Mouse (Mus musculus) testis, adult 10 weeks (tissue): ENCODE measurements around the gene Dntt. TPM values are rescaled to one million over a fixed set of nuclear protein-coding genes. Genes with fewer than 3 reads are reported as not detected.

Experiments used
- polyA plus RNA-seq: library from polyadenylated mRNA; stranded (reverse); fragments of 350-450 nt; fragmentation: Illumina TruSeq; extraction: RNeasy Lipid Tissue Mini Kit (QIAGEN cat#74804); gene quantifications from one replicate; pipeline ENCODE4 v1.2.3, GENCODE M21; 2014; ENCODE audit warnings: low read depth, low replicate concordance

Dntt gene
- polyA plus RNA-seq: 0.66 TPM

DNA sequence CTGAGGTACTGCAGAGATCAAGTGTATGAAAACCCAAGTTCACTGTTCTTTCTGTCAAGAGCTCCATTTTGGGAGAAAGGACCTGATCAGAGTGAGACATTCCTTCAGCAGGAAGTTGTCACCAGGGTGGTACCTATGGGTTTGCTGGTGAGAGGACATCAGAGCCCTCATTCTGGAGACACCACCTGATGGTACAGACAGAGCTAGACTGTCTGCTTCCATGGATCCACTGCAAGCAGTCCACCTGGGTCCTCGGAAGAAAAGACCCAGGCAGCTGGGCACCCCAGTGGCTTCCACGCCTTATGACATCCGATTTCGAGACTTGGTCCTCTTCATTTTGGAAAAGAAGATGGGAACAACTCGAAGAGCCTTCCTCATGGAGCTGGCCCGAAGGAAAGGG is at the start of gene Dntt:
Dntt (plus strand) TSS at position 57 of the 400 bp plus-strand sequence.

GRCm38 (mm10) chr19:40994057-40994585 is 35.0 kb upstream of the Dntt start, which contains the start of gene Blnk:
Gene Blnk (minus strand): TSS chr19:40994535.

DNA sequence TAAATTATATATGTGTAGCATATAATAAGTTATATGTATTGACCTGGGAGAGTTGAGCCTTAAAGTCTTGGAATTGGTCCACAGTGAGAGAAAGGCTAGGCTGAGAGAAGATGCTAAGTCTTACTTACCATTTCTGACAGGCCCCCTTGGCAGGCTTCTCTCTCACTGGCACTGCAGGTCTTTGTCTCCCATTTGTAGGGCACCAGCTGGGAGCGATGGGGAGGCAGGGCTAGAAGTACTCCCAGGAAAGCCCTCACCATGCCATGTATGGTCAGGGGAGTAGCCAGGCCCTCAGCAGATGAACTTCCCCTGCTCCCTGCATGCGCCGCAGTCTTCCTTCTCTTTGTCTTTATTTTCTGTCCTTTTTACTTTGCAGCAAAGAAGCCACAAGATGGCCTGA is 47.8 kb downstream of the Dntt start, which contains the start of gene Opalin:
Opalin (minus strand) TSS at position 208 of the 400 bp plus-strand sequence.

Other genes with a start within 250 kb of the Dntt start
- gene Ccnj, start 198.0 kb upstream of the Dntt start, polyA plus RNA-seq: 2.3 TPM
- 56.0 TPM for gene Zfp518a, start 134.6 kb upstream of the Dntt start, polyA plus RNA-seq
- 1.1 TPM for gene Blnk, start 34.7 kb upstream of the Dntt start, polyA plus RNA-seq
- gene Opalin, start 47.8 kb downstream of the Dntt start, polyA plus RNA-seq: not detected
- gene Tll2, start 177.6 kb downstream of the Dntt start, polyA plus RNA-seq: 0.10 TPM
- gene Tm9sf3, start 234.7 kb downstream of the Dntt start, polyA plus RNA-seq: 182 TPM